Mouse (Mus musculus): ENCODE results near the gene Bet1l.

Gene Bet1l

DNA sequence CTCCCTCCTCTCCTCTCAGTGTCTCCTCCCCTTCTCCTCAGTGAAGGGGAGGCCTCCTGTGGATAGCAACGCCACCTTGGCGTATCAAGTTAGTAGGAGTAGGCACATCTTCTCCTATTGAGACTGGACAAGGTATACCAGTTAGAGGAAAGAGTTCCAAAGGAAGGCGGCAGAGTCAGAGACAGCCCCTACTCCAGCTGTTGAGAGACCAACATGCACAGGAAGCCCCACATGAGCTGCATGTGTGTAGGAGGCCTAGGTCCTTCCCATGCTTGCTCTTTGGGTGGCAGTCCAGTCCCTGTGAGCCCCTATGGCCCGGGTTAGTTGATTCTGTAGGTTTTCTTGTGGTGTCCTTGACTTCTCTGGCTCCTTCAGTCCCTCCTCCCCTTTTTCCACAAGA is 24.0 kb downstream of the Bet1l start:
- DNase-seq (ENCODE audit: low spot score), result no peak

DNA sequence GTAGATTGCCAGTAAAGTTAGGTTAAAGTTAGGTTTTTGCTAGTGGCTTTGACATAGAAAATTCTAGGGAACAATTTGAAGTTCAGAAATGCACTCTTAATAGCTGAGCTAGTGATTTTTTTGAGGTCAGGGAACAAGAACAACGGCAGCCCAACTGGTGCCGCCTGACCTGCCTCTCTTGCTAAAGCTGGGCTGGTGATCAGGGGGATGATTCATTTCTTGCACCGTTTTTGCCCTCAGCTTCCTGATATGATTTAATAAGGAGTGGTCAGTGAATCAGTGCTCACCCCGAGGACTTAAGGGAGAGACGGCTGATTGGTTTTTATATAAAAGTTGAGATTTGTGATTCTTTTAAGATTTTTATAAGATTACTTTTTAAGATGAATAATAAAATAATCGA is 25.9 kb downstream of the Bet1l start:
- no peak for DNase-seq (ENCODE audit: low spot score)

DNA sequence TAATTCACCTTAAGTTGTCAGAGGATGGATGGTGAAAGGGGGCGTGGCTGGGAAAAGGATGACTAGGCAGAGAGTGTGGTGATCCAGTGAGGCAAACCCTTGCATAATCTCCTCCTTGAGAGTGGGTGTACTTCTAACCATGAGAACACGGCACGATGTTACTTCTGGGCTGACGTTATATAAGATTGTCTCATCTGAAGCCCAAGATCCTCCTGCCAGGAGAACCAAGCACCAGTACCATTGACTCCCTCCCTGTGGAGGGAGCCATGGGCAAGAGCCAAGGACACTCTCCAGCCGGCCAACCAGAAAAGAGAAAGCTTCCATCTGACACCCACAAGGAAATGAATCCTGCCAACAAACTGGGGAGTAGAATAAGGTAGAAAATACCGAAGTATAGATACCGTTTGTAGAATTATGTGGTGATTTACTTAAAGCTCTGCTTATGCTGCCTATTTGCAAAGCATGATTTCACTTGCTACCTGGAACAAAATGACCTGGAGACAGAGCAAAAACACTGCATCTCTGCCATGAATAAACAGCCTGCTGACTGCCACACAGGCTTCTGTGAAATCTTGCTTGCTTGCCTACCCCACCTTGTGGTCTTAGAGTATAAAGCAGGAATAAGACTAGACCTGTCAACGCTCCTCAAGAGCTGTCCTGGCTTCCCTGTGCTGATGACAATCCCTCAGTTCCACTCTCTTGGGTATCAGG is 29.1 kb downstream of the Bet1l start:
- DNase-seq (ENCODE audit: low spot score), result no peak

DNA sequence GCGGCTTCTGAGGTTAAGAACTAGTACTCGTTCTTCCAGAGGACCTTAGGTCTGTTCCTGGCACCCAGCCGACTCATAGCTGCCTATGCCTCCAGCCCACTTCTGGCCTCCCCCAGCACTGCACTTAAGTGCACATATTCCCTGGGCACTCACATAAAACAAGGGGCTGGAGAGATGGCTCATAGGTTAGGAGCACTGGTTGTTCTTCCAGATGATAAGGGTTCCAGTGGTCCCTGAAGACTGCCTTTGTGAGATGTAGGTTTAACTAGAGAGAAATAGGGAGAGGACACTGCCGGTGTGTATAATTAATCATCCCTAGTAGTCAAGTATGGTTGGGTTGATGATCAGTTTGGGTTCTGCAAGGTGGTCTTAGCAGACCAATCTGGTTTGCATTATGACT is 34.6 kb downstream of the Bet1l start:
- DNase-seq (ENCODE audit: low spot score), result no peak

DNA sequence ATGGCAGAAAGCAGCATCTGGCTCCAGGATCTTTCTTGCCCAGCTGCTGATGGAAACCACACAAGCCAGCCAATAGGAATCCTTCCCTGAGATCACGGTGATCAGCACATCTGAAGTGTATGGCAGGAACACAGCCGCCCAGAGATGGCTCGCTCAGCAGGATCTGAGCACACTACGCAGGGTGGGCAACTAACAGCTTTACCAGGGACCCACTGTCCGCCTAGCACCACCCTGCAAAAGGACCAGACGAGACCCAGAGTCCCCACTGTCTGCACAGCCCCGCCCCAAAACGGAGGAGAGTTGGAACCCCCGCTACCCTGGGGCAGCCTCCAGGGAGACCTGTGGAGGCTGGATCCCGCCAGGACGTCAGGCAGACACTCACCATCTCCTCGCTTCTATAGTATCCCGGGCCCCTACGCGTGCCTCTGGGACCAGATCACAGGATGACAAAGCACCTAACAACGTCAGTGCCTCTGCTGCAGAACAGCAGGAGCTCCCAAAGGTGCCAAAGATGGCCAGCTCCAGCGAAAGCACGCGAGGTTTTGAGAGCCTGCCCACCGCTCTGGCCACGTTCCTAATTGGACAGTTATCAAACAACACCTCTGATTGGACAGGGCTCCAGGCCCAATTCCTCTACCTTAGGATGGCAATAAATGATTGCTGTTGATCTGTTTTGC is 35.6 kb downstream of the Bet1l start, which contains the start of gene Zfp941:
Gene Zfp941 (minus strand): TSS at position 526 of the 677 bp plus-strand sequence.
- peak; percentile 39 for DNase-seq (ENCODE audit: low spot score)

DNA sequence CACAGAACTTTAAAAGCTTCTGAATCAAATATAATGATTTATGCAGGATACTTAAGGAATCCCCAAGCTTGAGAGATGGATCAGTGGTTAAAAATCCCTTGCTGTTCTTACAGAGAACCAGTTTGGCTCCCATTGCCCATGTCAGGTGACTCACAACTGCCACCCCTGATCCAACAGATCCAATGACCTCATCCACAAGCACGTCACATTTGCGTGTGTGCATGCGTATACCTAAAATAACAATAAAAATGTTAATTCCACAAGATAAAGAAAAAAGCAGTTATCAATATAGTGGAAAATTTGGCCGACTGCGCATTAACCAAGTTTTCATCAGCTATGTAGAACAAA is 36.1 kb downstream of the Bet1l start:
- no peak for DNase-seq (ENCODE audit: low spot score)

DNA sequence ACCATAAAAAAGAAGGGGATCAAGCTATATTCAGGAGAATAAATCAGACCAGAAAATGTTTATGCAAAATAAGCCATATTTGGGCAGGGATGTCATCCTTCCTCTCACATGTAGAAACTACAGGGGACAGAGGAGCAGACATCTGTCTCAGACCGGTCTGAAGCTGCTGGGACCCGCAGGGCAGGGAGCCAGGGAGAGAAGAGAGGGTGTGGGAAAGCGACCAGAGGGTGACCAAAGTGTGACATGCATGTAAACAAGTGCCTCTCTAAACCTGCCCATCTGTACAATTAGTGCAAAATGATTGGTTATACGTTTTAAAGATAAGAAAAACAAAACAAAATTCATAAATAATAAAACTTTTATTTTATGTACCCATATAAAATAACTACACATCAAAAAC is 37.2 kb downstream of the Bet1l start:
- DNase-seq (ENCODE audit: low spot score), result no peak

DNA sequence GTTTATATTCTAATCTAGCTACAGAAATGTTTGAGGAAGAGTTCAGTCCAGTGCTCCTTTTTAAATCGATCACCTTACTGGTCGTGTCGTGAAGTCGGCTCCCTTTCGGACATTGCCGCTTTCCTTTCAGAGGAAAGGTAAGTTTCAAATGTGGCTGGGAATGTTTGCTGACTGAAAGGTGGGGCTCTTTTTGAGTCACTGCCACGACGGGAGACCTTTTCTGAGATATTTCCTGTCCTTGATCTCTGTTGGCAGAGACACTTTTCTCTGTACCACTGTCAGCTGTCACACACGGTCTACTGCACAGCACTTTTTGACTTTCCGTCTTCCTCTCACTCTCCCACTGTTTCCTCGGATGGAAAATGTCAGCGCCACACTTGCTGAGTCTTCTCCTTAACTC is 44.5 kb downstream of the Bet1l start:
- DNase-seq (ENCODE audit: low spot score), result no peak

DNA sequence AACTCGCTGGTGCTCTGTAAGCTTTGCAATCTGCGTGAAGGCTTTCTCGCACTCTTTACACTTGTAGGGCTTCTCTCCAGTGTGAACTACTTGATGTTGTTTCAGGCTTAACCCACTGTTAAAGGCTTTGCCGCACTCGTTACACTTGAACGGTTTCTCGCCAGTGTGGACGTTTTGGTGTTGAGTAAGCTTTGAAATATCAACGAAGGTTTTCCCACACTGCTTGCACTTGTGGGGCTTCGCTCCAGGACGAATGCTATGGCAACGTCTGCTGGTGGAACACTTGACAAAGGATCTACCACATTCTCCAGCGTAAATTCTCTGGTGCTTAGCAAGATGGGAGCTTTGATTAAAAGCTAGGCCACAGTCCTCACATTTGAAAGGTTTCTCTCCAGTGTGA is 45.7 kb downstream of the Bet1l start:
- no peak for DNase-seq (ENCODE audit: low spot score)

DNA sequence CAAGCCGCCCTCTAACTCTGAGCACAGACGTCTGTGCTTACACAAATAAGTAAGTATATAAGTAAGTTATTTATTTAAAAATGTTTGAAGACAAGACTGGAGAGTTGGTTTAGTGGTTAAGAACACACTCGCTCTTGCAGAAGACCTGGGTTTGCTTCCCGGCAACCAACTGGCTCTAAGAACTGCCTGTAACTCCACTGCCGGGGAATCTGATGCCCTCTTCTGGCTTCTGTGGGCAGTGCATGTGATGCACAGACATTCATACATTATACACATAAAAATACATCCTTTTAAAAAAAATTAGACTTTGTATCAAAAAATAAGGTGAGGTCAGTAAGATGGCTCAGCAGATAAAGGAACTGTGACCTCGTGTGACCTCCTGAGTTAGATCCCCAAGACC is 46.9 kb downstream of the Bet1l start:
- DNase-seq (ENCODE audit: low spot score), result no peak

DNA sequence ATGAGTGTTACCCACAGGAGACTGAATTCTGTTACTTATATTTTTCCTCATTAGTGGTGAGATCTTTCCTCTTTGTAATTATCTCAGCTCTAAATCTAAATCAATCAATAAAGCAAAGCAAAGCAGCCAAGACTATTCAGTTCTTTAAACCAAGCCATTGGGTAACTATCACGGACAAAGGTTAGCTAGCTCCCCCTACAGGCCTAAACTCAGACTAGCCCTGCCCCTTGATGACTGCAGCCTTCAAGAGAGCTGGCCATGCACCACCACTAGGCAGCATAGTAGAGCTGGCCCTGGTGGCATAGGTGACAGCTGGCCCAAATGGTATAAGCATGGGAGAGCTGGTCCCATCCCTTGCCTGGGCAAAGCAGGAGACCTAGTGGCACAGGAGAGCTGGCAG is 51.7 kb downstream of the Bet1l start:
- DNase-seq (ENCODE audit: low spot score), result peak; percentile 26

Data from c-Kit-positive CD71-positive TER-119-positive erythroid progenitor cells, embryonic 14.5 days (primary cell).